Mouse (Mus musculus) liver, adult 2 months (tissue): ENCODE measurements at regions not wholly inside any gene's neighbourhood (a gene's known extent, or its start where the extent isn't known, plus 50 kb on each side); places are given as distances from the start of the nearest gene placed in this dataset.

Source experiments
- DNase-seq: peaks from one replicate; pipeline ENCODE4 v3.0.0-alpha.2; 2011; ENCODE audit warnings: low read depth, low spot score; ENCODE audit errors: extremely low read depth
- H3K27ac ChIP-seq: fragments of 200-500 bp; replicated peaks from 2 replicates; pipeline ENCODE4 v1.5.1; 2012; ENCODE audit warnings: low read depth, mild to moderate bottlenecking, control low read depth, inconsistent platforms, low read length; ENCODE audit not compliant: insufficient read depth
- H3K27me3 ChIP-seq: fragments of 200-500 bp; 2 replicates; pipeline ENCODE4 v1.6.1; 2012; ENCODE audit warnings: mild to moderate bottlenecking, moderate library complexity, low read length, inconsistent platforms; ENCODE audit not compliant: control insufficient read depth, insufficient read depth
- H3K36me3 ChIP-seq: fragments of 200-500 bp; 2 replicates; pipeline ENCODE4 v1.6.1; 2012; ENCODE audit warnings: low read length, inconsistent platforms; ENCODE audit not compliant: control insufficient read depth, insufficient read depth
- H3K4me1 ChIP-seq: fragments of 200-500 bp; 2 replicates; pipeline ENCODE4 v1.6.1; 2011; ENCODE audit warnings: low read length; ENCODE audit not compliant: control insufficient read depth, insufficient read depth
- H3K4me3 ChIP-seq: fragments of 200-500 bp; 2 replicates; pipeline ENCODE4 v1.5.1; 2011; ENCODE audit warnings: low read depth, mild to moderate bottlenecking, control low read depth, low read length, moderate library complexity; ENCODE audit not compliant: insufficient read depth
- H3K79me2 ChIP-seq: fragments of 200-500 bp; 2 replicates; pipeline ENCODE4 v1.6.1; 2012; ENCODE audit warnings: inconsistent platforms, mild to moderate bottlenecking, low read length, moderate library complexity; ENCODE audit not compliant: control insufficient read depth, insufficient read depth
- H3K9ac ChIP-seq: fragments of 200-500 bp; 2 replicates; pipeline ENCODE4 v1.6.1; 2012; ENCODE audit warnings: low read depth, mild to moderate bottlenecking, control low read depth, inconsistent platforms, low read length
- CTCF ChIP-seq: fragments of 200-500 bp; IDR thresholded peaks from 2 replicates; pipeline ENCODE4 v1.5.1; 2011; ENCODE audit warnings: low read depth, low read length, control low read depth
- POLR2A ChIP-seq: fragments of 200-500 bp; IDR thresholded peaks from 2 replicates; pipeline ENCODE4 v1.6.1; 2011; ENCODE audit warnings: low read length, control low read depth; ENCODE audit not compliant: insufficient read depth; ENCODE audit errors: extremely low read depth
- WGBS: fragments of 180-500 bp; shearing (Covaris S2); methylation state at CpG from one replicate; pipeline ENCODE4 v1.1.7; 2018; 5-methylcytosine and 5-hydroxymethylcytosine counted together

GRCm38 (mm10) chr1:105082823-105083550, 273.5 kb downstream of the Rnf152 start:
- Histone ChIP-seq H3K9ac (no peak overlapping the region), H3K4me3 (no peak overlapping the region), H3K36me3 (no peaks in the 10 kb centered on the region), H3K27ac (no peak overlapping the region), H3K4me1 (no peaks in the 10 kb centered on the region), H3K27me3 (no peaks in the 10 kb centered on the region), H3K79me2 (no peaks in the 10 kb centered on the region)
- WGBS = 90% methylated on average over 2 of the region's 2 CpGs
- TF ChIP-seq CTCF = no peak
- TF ChIP-seq POLR2A = no peak
- no peak for DNase-seq

- Histone ChIP-seq H3K27ac (no peak overlapping the region), H3K36me3 (no peaks in the 10 kb centered on the region), H3K79me2 (no peaks in the 10 kb centered on the region), H3K4me3 (no peak overlapping the region), H3K27me3 (no peaks in the 10 kb centered on the region), H3K4me1 (no peaks in the 10 kb centered on the region), H3K9ac (no peak overlapping the region)
- WGBS = 71% methylated on average over 2 of the region's 2 CpGs
- no peak for TF ChIP-seq CTCF
- TF ChIP-seq POLR2A = no peak
- DNase-seq = no peak
Measured at GRCm38 (mm10) chr1:105081942-105082341, 274.6 kb downstream of the Rnf152 start.

- Histone ChIP-seq H3K4me3 (no peak overlapping the region), H3K4me1 (no peaks in the 10 kb centered on the region), H3K36me3 (no peaks in the 10 kb centered on the region), H3K27ac (no peak overlapping the region), H3K27me3 (no peaks in the 10 kb centered on the region), H3K9ac (no peak overlapping the region), H3K79me2 (no peaks in the 10 kb centered on the region)
- 91% methylated on average over 5 of the region's 5 CpGs for WGBS
- no peak for DNase-seq
- TF ChIP-seq CTCF (no peak), POLR2A (no peak)
Measured at GRCm38 (mm10) chr1:105079437-105079836, 277.1 kb downstream of the Rnf152 start.

- H3K27ac ChIP-seq = no peak overlapping the region
- 92% methylated on average over 3 of the region's 3 CpGs for WGBS
Measured at GRCm38 (mm10) chr1:105075728-105076127, 280.8 kb downstream of the Rnf152 start.

GRCm38 (mm10) chr1:105074326-105074725, 282.2 kb downstream of the Rnf152 start:
- Histone ChIP-seq H3K4me1 (no peaks in the 10 kb centered on the region), H3K4me3 (no peak overlapping the region), H3K27ac (no peak overlapping the region), H3K9ac (no peak overlapping the region), H3K79me2 (no peaks in the 10 kb centered on the region), H3K27me3 (no peaks in the 10 kb centered on the region), H3K36me3 (no peaks in the 10 kb centered on the region)
- 82% methylated on average over 1 of the region's 1 CpGs for WGBS
- no peak for DNase-seq
- TF ChIP-seq CTCF (no peak), POLR2A (no peak)

More at GRCm38 (mm10) chr1:105075728-105076127, 280.8 kb downstream of the Rnf152 start:
- no peak for TF ChIP-seq POLR2A
- TF ChIP-seq CTCF = no peak
- no peak overlapping the region for H3K9ac ChIP-seq
- no peaks in the 10 kb centered on the region for H3K79me2 ChIP-seq
- H3K36me3 ChIP-seq = no peaks in the 10 kb centered on the region
- no peaks in the 10 kb centered on the region for H3K27me3 ChIP-seq
- no peak for DNase-seq
- H3K4me1 ChIP-seq = no peaks in the 10 kb centered on the region
- no peak overlapping the region for H3K4me3 ChIP-seq
